Mouse (Mus musculus) ES-E14 (cell line): ENCODE measurements around the gene Olfr98. TPM values are rescaled to one million over a fixed set of nuclear protein-coding genes. Genes with fewer than 3 reads are reported as not detected.

Source experiments
- DNase-seq: peaks from one replicate; pipeline ENCODE4 v3.0.0-alpha.2; 2013; ENCODE audit warnings: low read depth, low spot score
- H3K27ac ChIP-seq: 2 replicates; pipeline ENCODE4 v1.5.1; 2012; ENCODE audit warnings: low read depth, mild to moderate bottlenecking, low read length, moderate library complexity, mixed read lengths; ENCODE audit not compliant: poor library complexity, insufficient read depth, severe bottlenecking
- H3K36me3 ChIP-seq: 2 replicates; pipeline ENCODE4 v1.6.1; 2012; ENCODE audit warnings: mild to moderate bottlenecking, low read length, moderate library complexity, mixed read lengths; ENCODE audit not compliant: control insufficient read depth, poor library complexity, insufficient read depth, severe bottlenecking
- H3K4me1 ChIP-seq, 2 experiments: fragments of 150-350 bp in 1 of 2; sonication (generic) in 1 of 2; 2 replicates each; pipeline ENCODE4 v1.6.1; 2012; ENCODE audit warnings: low read length in 2 of 2, mild to moderate bottlenecking in 1 of 2, mixed read lengths in 1 of 2; ENCODE audit not compliant: control insufficient read depth in 2 of 2, insufficient read depth in 2 of 2, poor library complexity in 1 of 2
- H3K4me3 ChIP-seq, 2 experiments: fragments of 150-350 bp in 1 of 2; sonication (generic) in 1 of 2; 2 replicates each; pipeline ENCODE4 v1.5.1; 2012; ENCODE audit warnings: low read length in 2 of 2, low read depth in 1 of 2, mild to moderate bottlenecking in 1 of 2, mixed read lengths in 1 of 2; ENCODE audit not compliant: insufficient read depth in 1 of 2, poor library complexity in 1 of 2, severe bottlenecking in 1 of 2
- H3K9ac ChIP-seq: 2 replicates; pipeline ENCODE4 v1.6.1; 2012; ENCODE audit warnings: low read depth, mild to moderate bottlenecking, low read length, mixed read lengths; ENCODE audit not compliant: poor library complexity, insufficient read depth, severe bottlenecking
- H3K9me3 ChIP-seq: fragments of 150-350 bp; sonication (generic); 2 replicates; pipeline ENCODE4 v1.6.1; 2012; ENCODE audit warnings: low read depth, mild to moderate bottlenecking, low read length; ENCODE audit not compliant: control insufficient read depth, insufficient read depth
- CHD2 ChIP-seq: IDR thresholded peaks from 2 replicates; pipeline ENCODE4 v1.6.1; 2014; ENCODE audit warnings: mild to moderate bottlenecking, low read depth, low read length, inconsistent platforms
- HCFC1 ChIP-seq: IDR thresholded peaks from 2 replicates; pipeline ENCODE4 v1.6.1; 2012; ENCODE audit warnings: low read length, inconsistent platforms, borderline replicate concordance; ENCODE audit not compliant: insufficient read depth
- MAFK ChIP-seq: IDR thresholded peaks from 2 replicates; pipeline ENCODE4 v1.6.1; 2014; ENCODE audit warnings: mild to moderate bottlenecking, low read depth, low read length, inconsistent platforms; ENCODE audit not compliant: insufficient read depth
- ZC3H11A ChIP-seq: IDR thresholded peaks from 2 replicates; pipeline ENCODE4 v1.6.1; 2012; ENCODE audit warnings: low read depth, mild to moderate bottlenecking, inconsistent platforms, low read length, borderline replicate concordance
- ZNF384 ChIP-seq: IDR thresholded peaks from 2 replicates; pipeline ENCODE4 v1.6.1; 2012; ENCODE audit warnings: low read depth, low read length, inconsistent platforms
- in situ Hi-C, 2 experiments: fragments of 600-800 bp; cut with MboI; formaldehyde crosslinking; loops; one replicate each; pipeline ENCODE4 v1.15.1; 2025; ENCODE audit warnings: low sequenced_read_pairs in 2 of 2, inconsistent platforms in 1 of 2; ENCODE audit not compliant: unreplicated experiment in 2 of 2
- total RNA-seq: library from RNA; depleted of rRNA; stranded (reverse); fragments of 300-350 nt; gene quantifications from 2 replicates; pipeline ENCODE4 v1.2.3, GENCODE M21; 2012; rRNA removed

Gene Olfr98
- total RNA-seq, 1 experiment = not detected

DNA sequence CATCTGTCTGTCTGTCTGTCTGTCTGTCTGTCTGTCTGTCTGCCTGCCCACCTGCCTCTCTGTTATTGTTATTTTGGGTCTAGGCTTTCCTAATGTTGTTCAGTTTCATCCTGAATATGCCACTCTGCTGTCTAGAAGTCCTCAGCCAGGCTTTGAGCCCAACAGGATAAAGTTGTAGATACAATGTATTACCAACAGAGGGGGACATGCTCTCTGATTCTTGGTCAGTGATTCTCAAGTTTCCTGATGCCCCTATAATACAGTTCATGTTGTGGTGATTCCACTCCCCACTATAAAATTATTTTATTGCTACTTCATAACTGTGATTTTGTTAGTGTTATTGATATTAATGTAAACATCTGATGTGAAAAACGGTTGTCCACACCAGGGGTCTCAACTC, 41.7 kb downstream of the Olfr98 start:
- in situ Hi-C loops = no loop called here
- no peaks in the 10 kb centered on the region for H3K9me3 ChIP-seq
- no peaks in the 10 kb centered on the region for H3K36me3 ChIP-seq
- H3K27ac ChIP-seq = no peak overlapping the region
- H3K4me3 ChIP-seq = no peak overlapping the region
- peaks cover 0 to 5% of the 10 kb centered on the region in 2 experiments; a peak in 1 of 4 replicates for H3K4me1 ChIP-seq
- no peak for TF ChIP-seq MAFK
- TF ChIP-seq ZNF384 = no peak
- no peak for TF ChIP-seq HCFC1
- no peak for TF ChIP-seq CHD2
- no peak for TF ChIP-seq ZC3H11A
- DNase-seq = no peak
- H3K9ac ChIP-seq = no peak overlapping the region

GRCm38 (mm10) chr17:37219846-37220245, 43.7 kb downstream of the Olfr98 start, which contains the start of gene Olfr96:
Gene Olfr96, plus strand, starts transcription at chr17:37220146.
- Histone ChIP-seq H3K27ac (no peak within 1 kb of the TSS), H3K4me1 (peaks cover 0 to 5% of the 10 kb centered on the region in 2 experiments; a peak in 1 of 4 replicates), H3K9me3 (no peaks in the 10 kb centered on the region), H3K9ac (no peak within 1 kb of the TSS), H3K4me3 (no peak within 1 kb of the TSS), H3K36me3 (no peaks in the 10 kb centered on the region)
- TF ChIP-seq ZNF384 (no peak), ZC3H11A (no peak), MAFK (no peak), CHD2 (no peak), HCFC1 (no peak)
- in situ Hi-C loops = no loop called here
- no peak for DNase-seq

DNA sequence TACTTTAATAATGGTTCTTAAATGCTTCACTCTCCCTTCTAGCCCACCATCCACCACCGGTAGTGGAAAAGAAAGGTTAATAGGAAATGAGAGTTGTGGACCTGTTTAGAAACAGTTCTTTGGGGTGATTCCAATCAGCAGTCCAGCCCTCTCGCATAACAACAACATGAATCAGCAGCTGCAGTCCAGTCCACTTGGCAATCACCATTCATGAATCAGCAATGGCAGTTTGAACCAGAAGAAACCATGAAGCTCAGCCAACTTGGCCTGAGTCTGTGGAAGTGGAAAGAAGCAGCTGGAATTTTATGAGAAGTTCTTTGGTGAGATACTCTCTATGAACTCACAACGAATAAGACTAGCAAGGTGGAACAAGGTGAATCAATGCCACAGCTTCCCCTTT, 45.1 kb downstream of the Olfr98 start:
- Histone ChIP-seq H3K9ac (no peak overlapping the region), H3K9me3 (no peaks in the 10 kb centered on the region), H3K4me1 (no peaks in the 10 kb centered on the region), H3K27ac (no peak overlapping the region), H3K4me3 (no peak overlapping the region), H3K36me3 (no peaks in the 10 kb centered on the region)
- TF ChIP-seq ZC3H11A (no peak), ZNF384 (no peak), HCFC1 (no peak), CHD2 (no peak), MAFK (no peak)
- in situ Hi-C loops = no loop called here
- no peak for DNase-seq

- in situ Hi-C loops = no loop called here
- DNase-seq = no peak
- Histone ChIP-seq H3K4me3 (no peak within 1 kb of the TSS), H3K4me1 (peaks cover 0 to 7% of the 10 kb centered on the region in 2 experiments; a peak in 1 of 4 replicates), H3K9me3 (no peaks in the 10 kb centered on the region), H3K9ac (no peak within 1 kb of the TSS), H3K36me3 (no peaks in the 10 kb centered on the region), H3K27ac (no peak within 1 kb of the TSS)
- no peak for TF ChIP-seq ZNF384
- TF ChIP-seq MAFK = no peak
- TF ChIP-seq ZC3H11A = no peak
- TF ChIP-seq CHD2 = no peak
- no peak for TF ChIP-seq HCFC1
These were observed 50.5 kb downstream of the Olfr98 start, which contains the start of gene Olfr95 for GRCm38 (mm10) chr17:37213018-37213417. Gene Olfr95, minus strand, starts transcription at chr17:37213118.

Other genes with a start within 250 kb of the Olfr98 start
- gene Mog, start 240.4 kb downstream of the Olfr98 start, total RNA-seq = 0.62 and 0.85 TPM in 2 replicates
- gene Gabbr1, start 217.8 kb downstream of the Olfr98 start, total RNA-seq = 60.9 and 106 TPM in 2 replicates
- gene Olfr90, start 175.2 kb downstream of the Olfr98 start, total RNA-seq = 0.11 and 0.22 TPM in 2 replicates
- gene Olfr91, start 165.5 kb downstream of the Olfr98 start, total RNA-seq = 0.11 and 0.13 TPM in 2 replicates
- not detected in 2 replicates for gene Olfr92, start 143.7 kb downstream of the Olfr98 start, total RNA-seq
- not detected in 2 replicates for gene Olfr93, start 102.3 kb downstream of the Olfr98 start, total RNA-seq
- gene Ubd, start 69.9 kb downstream of the Olfr98 start, total RNA-seq = not detected in 2 replicates
- not detected in 2 replicates for gene Olfr94, start 62.8 kb downstream of the Olfr98 start, total RNA-seq
- not detected in 2 replicates for gene Olfr95, start 50.6 kb downstream of the Olfr98 start, total RNA-seq
- gene Olfr96, start 43.6 kb downstream of the Olfr98 start, total RNA-seq = not detected in 2 replicates
- not detected in 2 replicates for gene Olfr97, start 26.4 kb downstream of the Olfr98 start, total RNA-seq
- gene H2-M3, start 6.5 kb upstream of the Olfr98 start, total RNA-seq = 3.5 and 6.8 TPM in 2 replicates
- gene Olfr99, start 19.7 kb upstream of the Olfr98 start, total RNA-seq = not detected in 2 replicates
- not detected in 2 replicates for gene Olfr101, start 40.6 kb upstream of the Olfr98 start, total RNA-seq
- not detected in 2 replicates for gene Olfr102, start 53.3 kb upstream of the Olfr98 start, total RNA-seq
- not detected in 2 replicates for gene Olfr103, start 75.9 kb upstream of the Olfr98 start, total RNA-seq
- not detected in 2 replicates for gene Olfr104-ps, start 95.8 kb upstream of the Olfr98 start, total RNA-seq
- gene Olfr105-ps, start 115.3 kb upstream of the Olfr98 start, total RNA-seq = not detected in 2 replicates
- gene Olfr106-ps, start 126.6 kb upstream of the Olfr98 start, total RNA-seq = not detected in 2 replicates
- not detected in 2 replicates for gene Olfr107, start 135.5 kb upstream of the Olfr98 start, total RNA-seq
- gene Olfr108, start 181.7 kb upstream of the Olfr98 start, total RNA-seq = not detected in 2 replicates
- gene Olfr109, start 195.2 kb upstream of the Olfr98 start, total RNA-seq = not detected in 2 replicates
- 0.21 and 0.27 TPM in 2 replicates for gene H2-M2, start 219.8 kb upstream of the Olfr98 start, total RNA-seq
- not detected in 2 replicates for gene Olfr110, start 228.7 kb upstream of the Olfr98 start, total RNA-seq
- gene Olfr111, start 244.3 kb upstream of the Olfr98 start, total RNA-seq = not detected in 2 replicates